Comparison of ENCODE assay signal across 19 mouse cellular contexts in genomic region chr10:77537215-77538209, GRCm38 (mm10). TPM values are rescaled to one million over a fixed set of nuclear protein-coding genes. Genes with fewer than 3 reads are reported as not detected.
DNase-seq lines count a peak whose midpoint lies in the region; ATAC-seq and TF ChIP-seq lines count a peak whose summit lies in the region.
"Had no signal": no experiment of that assay in that cellular context is flagged by ENCODE, and none has a peak within 500 bp of the region (broad histone marks: within the 10 kb centered on the region; RNA-seq: fewer than 3 reads in every experiment).

No protein-coding gene starts in this region.

- intact Hi-C loops in gastrocnemius, adult 2 months (cut with DNase I), result no loop called here

- H3K4me3 ChIP-seq in thymus, adult 2 months (ENCODE audit: control insufficient read depth, insufficient read depth, low read length), result no peak overlapping the region
- no peak overlapping the region for H3K4me3 ChIP-seq in gastrocnemius, adult 2 months
- H3K4me3 ChIP-seq: embryonic facial prominence, embryonic 12.5 days; forebrain, embryonic 15.5 days; kidney, embryonic 15.5 days; left cerebral cortex, adult 2 months; midbrain, embryonic 15.5 days; neural tube, embryonic 12.5 days had no signal

- H3K27me3 ChIP-seq in thymus, adult 2 months (ENCODE audit: control insufficient read depth, insufficient read depth, low read length), result no peaks in the 10 kb centered on the region
- H3K27me3 ChIP-seq: embryonic facial prominence, embryonic 12.5 days; forebrain, embryonic 15.5 days; kidney, embryonic 15.5 days; midbrain, embryonic 15.5 days; neural tube, embryonic 12.5 days had no signal

- WGBS in thymus, adult 2 months, result 34% methylated on average over 11 of the region's 11 CpGs

- H3K27ac ChIP-seq in thymus, adult 2 months (ENCODE audit: control insufficient read depth, insufficient read depth, low read length), result peak overlapping the region; percentile 79
- no peak overlapping the region for H3K27ac ChIP-seq in gastrocnemius, adult 2 months
- H3K27ac ChIP-seq: embryonic facial prominence, embryonic 12.5 days; forebrain, embryonic 15.5 days; kidney, embryonic 15.5 days; left cerebral cortex, adult 2 months; midbrain, embryonic 15.5 days; neural tube, embryonic 12.5 days had no signal

- no peaks in the 10 kb centered on the region for H3K36me3 ChIP-seq in thymus, adult 2 months (ENCODE audit: control insufficient read depth, insufficient read depth, low read length)
- H3K36me3 ChIP-seq: embryonic facial prominence, embryonic 12.5 days; forebrain, embryonic 15.5 days; kidney, embryonic 15.5 days; midbrain, embryonic 15.5 days; neural tube, embryonic 12.5 days had no signal

- no peak for TF ChIP-seq CTCF in thymus, adult 2 months (IDR thresholded peaks at IDR 0.05; ENCODE audit: borderline replicate concordance, control insufficient read depth, extremely low read depth, insufficient read depth, low read length, poor library complexity)
- no peak for TF ChIP-seq CTCF in gastrocnemius, adult 2 months (IDR thresholded peaks at IDR 0.05)

- peaks cover 53% of the 10 kb centered on the region for H3K4me1 ChIP-seq in thymus, adult 2 months (replicated peaks; ENCODE audit: control insufficient read depth, insufficient read depth, low read length)
- H3K4me1 ChIP-seq: embryonic facial prominence, embryonic 12.5 days; forebrain, embryonic 15.5 days; kidney, embryonic 15.5 days; midbrain, embryonic 15.5 days; neural tube, embryonic 12.5 days had no signal

- DNase-seq in thymus, adult 2 months, result peak; percentile 43
- DNase-seq in thymus, adult 18-20 months, result no peak
- DNase-seq in thymus, postnatal 4 days, result peak; percentile 53
- DNase-seq in urinary bladder, postnatal 14 days (ENCODE audit: low spot score), result no peak
- DNase-seq in gastrocnemius, adult 2 months, result no peak
- DNase-seq: adrenal gland, adult 2 months; cerebellum, adult 18-20 months; lung, embryonic 14.5 days; right cerebral cortex, postnatal 14 days had no signal

- ATAC-seq in granulocyte monocyte progenitor cell, adult 5-6 weeks (replicated peaks; ENCODE audit: poor library complexity, severe bottlenecking), result peak; percentile 34
- peak; percentile 2; the same call in 1 of the 2 replicates for ATAC-seq in monocyte, adult 5-6 weeks (replicated peaks; ENCODE audit: insufficient number of reproducible peaks, low FRiP score, low TSS enrichment, poor library complexity, severe bottlenecking)
- no peak for ATAC-seq in frontal cortex, adult (ENCODE audit: low TSS enrichment)
- ATAC-seq: forebrain, embryonic 15.5 days; intestine, embryonic 16.5 days; midbrain, embryonic 15.5 days had no signal

- TF ChIP-seq POLR2A in thymus, adult 2 months (IDR thresholded peaks at IDR 0.05; ENCODE audit: control insufficient read depth, extremely low read depth, insufficient read depth, low read length, poor library complexity), result no peak

RNA-seq across cellular contexts. Expression of gene Itgb2, which starts 7.5 kb away (rescaled TPM):
- 304 and 334 TPM in 2 replicates for polyA plus RNA-seq in thymus, adult 2 months (2012; rRNA removed)
- 17.1 and 28.9 TPM in 2 replicates for total RNA-seq in granulocyte monocyte progenitor cell, adult 5-6 weeks (2014; fragmentation: Nextera tagmentation)
- 32.0 and 36.6 TPM in 2 replicates for total RNA-seq in granulocyte monocyte progenitor cell, adult 5-6 weeks (2017)
- 1,034 to 1,189 TPM (median 1,065 TPM) in 3 replicates for total RNA-seq in monocyte, adult 5-6 weeks (2017)
- 1 to 10 TPM in 1 of 2 experiments, under 1 TPM in 1; 0.92 to 1.8 TPM for total RNA-seq in gastrocnemius, adult 2 months (2021)

RNA-seq across cellular contexts. Expression of gene Fam207a, which starts 21.9 kb away (rescaled TPM):
- 49.1 and 52.4 TPM in 2 replicates for polyA plus RNA-seq in thymus, adult 2 months (2012; rRNA removed)
- 14.6 and 14.8 TPM in 2 replicates for total RNA-seq in granulocyte monocyte progenitor cell, adult 5-6 weeks (2014; fragmentation: Nextera tagmentation)
- 23.5 and 43.2 TPM in 2 replicates for total RNA-seq in granulocyte monocyte progenitor cell, adult 5-6 weeks (2017)
- total RNA-seq in monocyte, adult 5-6 weeks (2017), result 24.9 to 35.4 TPM (median 27.8 TPM) in 3 replicates
- total RNA-seq in gastrocnemius, adult 2 months (2021), result 1 to 10 TPM; 5.4 to 8.4 TPM

RNA-seq across cellular contexts. Expression of gene Pttg1ip, which starts 44.0 kb away (rescaled TPM):
- 103 and 129 TPM in 2 replicates for polyA plus RNA-seq in thymus, adult 2 months (2012; rRNA removed)
- 36.6 and 39.0 TPM in 2 replicates for total RNA-seq in granulocyte monocyte progenitor cell, adult 5-6 weeks (2014; fragmentation: Nextera tagmentation)
- total RNA-seq in granulocyte monocyte progenitor cell, adult 5-6 weeks (2017), result 34.6 and 37.0 TPM in 2 replicates
- 79.9 to 128 TPM (median 104 TPM) in 3 replicates for total RNA-seq in monocyte, adult 5-6 weeks (2017)
- total RNA-seq in gastrocnemius, adult 2 months (2021), result 10 to 100 TPM; 30.5 to 36.5 TPM

Comparison
In these comparisons a context has a peak if more than half of its experiments do, and no peak if none do; other contexts are left out.
1. DNase-seq: peak in thymus, adult 2 months (single experiment) and thymus, postnatal 4 days (single experiment); none in thymus, adult 18-20 months (0 of 2), urinary bladder, postnatal 14 days (single experiment) and gastrocnemius, adult 2 months (single experiment).
2. RNA of gene Itgb2, which starts 7.5 kb away (total RNA-seq): 1,034 to 1,189 TPM in monocyte, adult 5-6 weeks; 17.1 to 36.6 TPM in granulocyte monocyte progenitor cell, adult 5-6 weeks and 0.92 to 1.8 TPM in gastrocnemius, adult 2 months; every median in the first group is over 10 times any median in the second.